Mouse (Mus musculus): ENCODE measurements around the gene Pask. TPM values are rescaled to one million over a fixed set of nuclear protein-coding genes. Genes with fewer than 3 reads are reported as not detected.
A peak's percentile ranks its signal among the peaks of the same experiment; 100 is the strongest.

Pask gene
- total RNA-seq, 4 experiments from 2014 or later: 0.41 to 0.92 (median 0.68) TPM

- no peak for DNase-seq (ENCODE audit: low spot score)
These were observed 53.5 kb downstream of the Pask start for GRCm38 (mm10) chr1:93289678-93290214.

- DNase-seq (ENCODE audit: low spot score): no peak
These were observed 66.2 kb downstream of the Pask start for GRCm38 (mm10) chr1:93277041-93277440.

- no peak for DNase-seq (ENCODE audit: low spot score)
These were observed 67.7 kb downstream of the Pask start for GRCm38 (mm10) chr1:93275561-93275960.

GRCm38 (mm10) chr1:93272409-93272821 lies 70.9 kb downstream of the Pask start:
- DNase-seq (ENCODE audit: low spot score): no peak

- no peak for DNase-seq (ENCODE audit: low spot score)
These were observed 71.5 kb downstream of the Pask start for GRCm38 (mm10) chr1:93271751-93272150.

- DNase-seq (ENCODE audit: low spot score): no peak
These were observed 72.6 kb downstream of the Pask start for GRCm38 (mm10) chr1:93270516-93271240.

GRCm38 (mm10) chr1:93268246-93268645 lies 75.0 kb downstream of the Pask start:
- DNase-seq (ENCODE audit: low spot score): no peak

GRCm38 (mm10) chr1:93267207-93267606 lies 76.1 kb downstream of the Pask start:
- peak; percentile 7 for DNase-seq (ENCODE audit: low spot score)

Small RNAs within 50 kb of the gene (microRNA-seq; reads per million reads assigned to microRNA genes)
- gene Mir6345 (not detected), gene Mir6901 (not detected), gene Mir6902 (not detected)

Other genes starting within 250 kb of the Pask start
- gene Kif1a, start 241.5 kb downstream of the Pask start, total RNA-seq (2022): 1 to 10 TPM; 1.1 to 2.2 (median 1.3) TPM
- not detected for gene Agxt, start 208.2 kb downstream of the Pask start, total RNA-seq (2022)
- gene 2310007B03Rik, start 182.5 kb downstream of the Pask start, total RNA-seq (2022): not detected
- gene Crocc2, start 174.8 kb downstream of the Pask start, total RNA-seq (2022): under 1 TPM in 3 of 4 experiments, not detected in 1; 0.06 to 0.09 (median 0.06) TPM
- 10 to 100 TPM in 1 of 4 experiments, 1 to 10 TPM in 3; 5.7 to 12.3 (median 7.2) TPM for gene Sned1, start 107.6 kb downstream of the Pask start, total RNA-seq (2022)
- 10 to 100 TPM; 13.8 to 17.4 (median 14.7) TPM for gene Mterf4, start 37.6 kb downstream of the Pask start, total RNA-seq (2022)
- 10 to 100 TPM; 22.9 to 30.2 (median 26.4) TPM for gene Ppp1r7, start 628 bp downstream of the Pask start, total RNA-seq (2022)
- not detected for gene Ano7, start 30.4 kb upstream of the Pask start, total RNA-seq (2022)
- 100 to 1,000 TPM; 558 to 656 (median 619) TPM for gene Hdlbp, start 135.3 kb upstream of the Pask start, total RNA-seq (2022)
- 10 to 100 TPM; 19.1 to 25.2 (median 22.3) TPM for gene Farp2, start 168.6 kb upstream of the Pask start, total RNA-seq (2022)

Measured in heart, adult 8-10 months (tissue).